Mouse (Mus musculus) limb, embryonic 11.5 days (tissue): Measurements from ENCODE around the gene Slc13a5. TPM values are rescaled to one million over a fixed set of nuclear protein-coding genes. Genes with fewer than 3 reads are reported as not detected.

Source experiments
- ATAC-seq: fragments of 200-750 bp; cut with Nextera tagmentation; 2 replicates; pipeline ENCODE4 v1.8.0; 2017; ENCODE audit warnings: low read depth; ENCODE audit not compliant: insufficient number of reproducible peaks, low FRiP score, low TSS enrichment
- DNase-seq: peaks from one replicate; pipeline ENCODE4 v3.0.0-alpha.2; 2015; ENCODE audit warnings: low spot score
- H3K27ac ChIP-seq: fragments of 300-500 bp; sonication (generic); replicated peaks from 2 replicates; pipeline ENCODE4 v1.5.1; 2014; ENCODE audit warnings: low read depth, mild to moderate bottlenecking, low read length
- H3K27me3 ChIP-seq: fragments of 300-500 bp; sonication (generic); 2 replicates; pipeline ENCODE4 v1.6.1; 2014; ENCODE audit warnings: mild to moderate bottlenecking, low read length, mixed read lengths; ENCODE audit not compliant: control insufficient read depth, insufficient read depth
- H3K36me3 ChIP-seq: fragments of 300-500 bp; sonication (generic); 2 replicates; pipeline ENCODE4 v1.6.1; 2014; ENCODE audit warnings: mild to moderate bottlenecking, low read length, moderate library complexity, mixed read lengths; ENCODE audit not compliant: control insufficient read depth, insufficient read depth
- H3K4me1 ChIP-seq: fragments of 300-500 bp; sonication (generic); 2 replicates; pipeline ENCODE4 v1.6.1; 2014; ENCODE audit warnings: low read length, mixed read lengths; ENCODE audit not compliant: control insufficient read depth, insufficient read depth
- H3K4me2 ChIP-seq: fragments of 300-500 bp; sonication (generic); 2 replicates; pipeline ENCODE4 v1.6.1; 2014; ENCODE audit warnings: low read depth, mild to moderate bottlenecking, moderate library complexity; ENCODE audit not compliant: severe bottlenecking
- H3K4me3 ChIP-seq: fragments of 300-500 bp; sonication (generic); 2 replicates; pipeline ENCODE4 v1.5.1; 2014; ENCODE audit warnings: low read depth, low read length
- H3K9ac ChIP-seq: fragments of 300-500 bp; sonication (generic); 2 replicates; pipeline ENCODE4 v1.6.1; 2014; ENCODE audit warnings: mild to moderate bottlenecking, low read length
- H3K9me3 ChIP-seq: fragments of 300-500 bp; sonication (generic); 2 replicates; pipeline ENCODE4 v1.6.1; 2016; ENCODE audit warnings: low read length; ENCODE audit not compliant: control insufficient read depth
- WGBS: fragments of 180-500 bp; shearing (Covaris S2); extraction: QIAGEN DNeasy Blood & Tissue Kit; methylation state at CpG from one replicate; pipeline ENCODE4 v1.1.7; 2014; 5-methylcytosine and 5-hydroxymethylcytosine counted together
- polyA plus RNA-seq: library from polyadenylated mRNA; unstranded; fragments of >200 nt; fragmentation: Nextera tagmentation; extraction: Ambion mirVana; gene quantifications from 2 replicates; pipeline ENCODE4 v1.2.1, GENCODE M21; 2014

The Slc13a5 gene
- polyA plus RNA-seq, 1 experiment from 2014 or later = not detected

- ATAC-seq = no peak
- Histone ChIP-seq H3K9me3 (no peaks in the 10 kb centered on the region), H3K27ac (no peak overlapping the region), H3K9ac (no peak overlapping the region), H3K4me2 (no peak overlapping the region), H3K27me3 (no peaks in the 10 kb centered on the region), H3K4me3 (no peak overlapping the region), H3K36me3 (no peaks in the 10 kb centered on the region), H3K4me1 (no peaks in the 10 kb centered on the region)
- 84% methylated on average over 5 of the region's 5 CpGs for WGBS
- no peak for DNase-seq
Observed at GRCm38 (mm10) chr11:72281143-72281851, 14.3 kb upstream of the Slc13a5 start.

- Histone ChIP-seq H3K27me3 (no peaks in the 10 kb centered on the region), H3K27ac (no peak overlapping the region), H3K4me1 (no peaks in the 10 kb centered on the region), H3K36me3 (no peaks in the 10 kb centered on the region), H3K9ac (no peak overlapping the region), H3K4me3 (no peak overlapping the region), H3K4me2 (no peak overlapping the region), H3K9me3 (no peaks in the 10 kb centered on the region)
- DNase-seq = no peak
- ATAC-seq = no peak
- WGBS = 62% methylated on average over 3 of the region's 3 CpGs
Observed at GRCm38 (mm10) chr11:72273341-72273740, 6.3 kb upstream of the Slc13a5 start.

- DNase-seq (no peak), ATAC-seq (no peak)
- no peak overlapping the region for H3K4me3 ChIP-seq
- H3K9me3 ChIP-seq = no peaks in the 10 kb centered on the region
- no peaks in the 10 kb centered on the region for H3K4me1 ChIP-seq
- no peak overlapping the region for H3K9ac ChIP-seq
- no peak overlapping the region for H3K4me2 ChIP-seq
- peaks cover 12% of the 10 kb centered on the region for H3K27me3 ChIP-seq
- no peak overlapping the region for H3K27ac ChIP-seq
- no peaks in the 10 kb centered on the region for H3K36me3 ChIP-seq
- WGBS = 44% methylated on average over 1 of the region's 1 CpGs
Observed at GRCm38 (mm10) chr11:72271761-72272160, 4.7 kb upstream of the Slc13a5 start.

GRCm38 (mm10) chr11:72266207-72266959 is 639 bp downstream of the Slc13a5 start:
- peak overlapping the region; percentile 31 for H3K4me3 ChIP-seq
- H3K9ac ChIP-seq = no peak overlapping the region
- whole genome bisulfite sequencing = 1% methylated on average over 46 of the region's 46 CpGs
- ATAC-seq (peak; percentile 60; the same call in 1 of the 2 replicates), DNase-seq (peak; percentile 74)
- no peaks in the 10 kb centered on the region for H3K4me1 ChIP-seq
- no peaks in the 10 kb centered on the region for H3K36me3 ChIP-seq
- H3K27ac ChIP-seq = no peak overlapping the region
- peaks cover 37% of the 10 kb centered on the region for H3K27me3 ChIP-seq
- H3K9me3 ChIP-seq = no peaks in the 10 kb centered on the region
- H3K4me2 ChIP-seq = peak overlapping the region; percentile 71

GRCm38 (mm10) chr11:72265483-72265882 is 1.5 kb downstream of the Slc13a5 start:
- no peak overlapping the region for H3K4me2 ChIP-seq
- no peak for ATAC-seq
- no peak overlapping the region for H3K4me3 ChIP-seq
- no peak overlapping the region for H3K27ac ChIP-seq
- no peak overlapping the region for H3K9ac ChIP-seq
- H3K27me3 ChIP-seq = peaks cover 37% of the 10 kb centered on the region
- 10% methylated on average over 11 of the region's 11 CpGs for WGBS
- H3K9me3 ChIP-seq = no peaks in the 10 kb centered on the region
- DNase-seq = peak; percentile 23
- no peaks in the 10 kb centered on the region for H3K4me1 ChIP-seq
- H3K36me3 ChIP-seq = no peaks in the 10 kb centered on the region

GRCm38 (mm10) chr11:72256441-72256840 is 10.6 kb downstream of the Slc13a5 start:
- Histone ChIP-seq H3K9me3 (no peaks in the 10 kb centered on the region), H3K36me3 (no peaks in the 10 kb centered on the region), H3K27me3 (no peaks in the 10 kb centered on the region), H3K4me1 (no peaks in the 10 kb centered on the region), H3K27ac (no peak overlapping the region), H3K4me3 (no peak overlapping the region), H3K4me2 (no peak overlapping the region), H3K9ac (no peak overlapping the region)
- ATAC-seq (no peak), DNase-seq (no peak)
- 79% methylated on average over 2 of the region's 2 CpGs for WGBS

- no peak for DNase-seq
- ATAC-seq = no peak
- H3K4me1 ChIP-seq = no peaks in the 10 kb centered on the region
- no peaks in the 10 kb centered on the region for H3K9me3 ChIP-seq
- no peak overlapping the region for H3K9ac ChIP-seq
- H3K36me3 ChIP-seq = no peaks in the 10 kb centered on the region
- no peak overlapping the region for H3K27ac ChIP-seq
- no peak overlapping the region for H3K4me2 ChIP-seq
- H3K27me3 ChIP-seq = no peaks in the 10 kb centered on the region
- no peak overlapping the region for H3K4me3 ChIP-seq
- 93% methylated on average over 4 of the region's 4 CpGs for WGBS
Observed at GRCm38 (mm10) chr11:72255629-72256028, 11.4 kb downstream of the Slc13a5 start.

GRCm38 (mm10) chr11:72245196-72245753 is 21.7 kb downstream of the Slc13a5 start:
- H3K9me3 ChIP-seq = no peaks in the 10 kb centered on the region
- no peak overlapping the region for H3K27ac ChIP-seq
- H3K9ac ChIP-seq = no peak overlapping the region
- no peak overlapping the region for H3K4me3 ChIP-seq
- WGBS = 55% methylated on average over 8 of the region's 8 CpGs
- H3K4me1 ChIP-seq = no peaks in the 10 kb centered on the region
- no peak for ATAC-seq
- no peak for DNase-seq
- H3K36me3 ChIP-seq = no peaks in the 10 kb centered on the region
- no peaks in the 10 kb centered on the region for H3K27me3 ChIP-seq
- H3K4me2 ChIP-seq = no peak overlapping the region
